Mouse (Mus musculus) embryonic facial prominence, embryonic 12.5 days (tissue): ENCODE measurements around the gene Prl7a1. TPM values are rescaled to one million over a fixed set of nuclear protein-coding genes. Genes with fewer than 3 reads are reported as not detected.

ENCODE experiments used
- ATAC-seq: fragments of 200-750 bp; cut with Nextera tagmentation; 2 replicates; pipeline ENCODE4 v1.8.0; 2017; ENCODE audit not compliant: insufficient number of reproducible peaks, insufficient read depth, low FRiP score, low TSS enrichment
- H3K27ac ChIP-seq: fragments of 300-500 bp; sonication (generic); 2 replicates; pipeline ENCODE4 v1.5.1; 2016; ENCODE audit warnings: mild to moderate bottlenecking
- H3K27me3 ChIP-seq: fragments of 300-500 bp; sonication (generic); 2 replicates; pipeline ENCODE4 v1.6.1; 2016; ENCODE audit warnings: mild to moderate bottlenecking, moderate library complexity
- H3K36me3 ChIP-seq: fragments of 300-500 bp; sonication (generic); 2 replicates; pipeline ENCODE4 v1.6.1; 2016; ENCODE audit warnings: mild to moderate bottlenecking
- H3K4me1 ChIP-seq: fragments of 300-500 bp; sonication (generic); 2 replicates; pipeline ENCODE4 v1.6.1; 2016
- H3K4me2 ChIP-seq: fragments of 300-500 bp; sonication (generic); replicated peaks from 2 replicates; pipeline ENCODE4 v1.6.1; 2016; ENCODE audit warnings: mild to moderate bottlenecking, moderate library complexity
- H3K4me3 ChIP-seq: fragments of 300-500 bp; sonication (generic); 2 replicates; pipeline ENCODE4 v1.5.1; 2016; ENCODE audit warnings: mild to moderate bottlenecking
- H3K9ac ChIP-seq: fragments of 300-500 bp; sonication (generic); 2 replicates; pipeline ENCODE4 v1.6.1; 2016; ENCODE audit warnings: mild to moderate bottlenecking, moderate library complexity
- H3K9me3 ChIP-seq: fragments of 300-500 bp; sonication (generic); 2 replicates; pipeline ENCODE4 v1.6.1; 2016; ENCODE audit warnings: mild to moderate bottlenecking, moderate library complexity
- WGBS: fragments of 180-500 bp; shearing (Covaris S2); methylation state at CpG from one replicate; pipeline ENCODE4 v1.1.7; 2016; 5-methylcytosine and 5-hydroxymethylcytosine counted together
- polyA plus RNA-seq: library from polyadenylated mRNA; unstranded; fragments of >200 nt; fragmentation: Nextera tagmentation; extraction: Ambion mirVana; gene quantifications from 2 replicates; pipeline ENCODE4 v1.2.1, GENCODE M21; 2016

Gene Prl7a1
- not detected in 2 replicates for polyA plus RNA-seq

DNA sequence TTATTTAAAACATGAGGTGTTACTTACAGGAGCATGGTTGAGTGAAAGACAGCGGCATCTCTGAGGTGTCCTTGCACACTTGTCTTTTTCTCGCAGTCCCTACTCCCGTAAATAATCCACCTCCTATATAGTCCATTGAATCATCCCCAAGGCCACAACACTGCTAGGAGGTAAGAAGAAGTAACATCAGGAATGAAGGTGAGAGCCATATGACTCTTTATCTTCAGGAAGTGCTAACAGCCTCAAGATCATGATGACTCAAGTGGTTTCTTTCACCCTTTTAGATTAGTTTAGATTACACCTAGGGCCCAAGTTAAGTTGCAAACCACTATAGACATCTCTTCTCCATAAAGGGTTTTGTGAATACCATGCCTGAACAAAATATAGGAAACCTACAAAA lies at the start of gene Prl7a1:
TSS of gene Prl7a1 (minus strand) at position 101 of the 400 bp plus-strand sequence.
- H3K9ac ChIP-seq = no peak within 1 kb of the TSS
- no peaks in the 10 kb centered on the region for H3K36me3 ChIP-seq
- no peak for ATAC-seq
- no peak within 1 kb of the TSS for H3K4me3 ChIP-seq
- no peak within 1 kb of the TSS for H3K27ac ChIP-seq
- H3K4me1 ChIP-seq = no peaks in the 10 kb centered on the region
- no peak within 1 kb of the TSS for H3K4me2 ChIP-seq
- no peaks in the 10 kb centered on the region for H3K9me3 ChIP-seq
- 96% methylated on average over 3 of the region's 3 CpGs for WGBS
- H3K27me3 ChIP-seq = no peaks in the 10 kb centered on the region

DNA sequence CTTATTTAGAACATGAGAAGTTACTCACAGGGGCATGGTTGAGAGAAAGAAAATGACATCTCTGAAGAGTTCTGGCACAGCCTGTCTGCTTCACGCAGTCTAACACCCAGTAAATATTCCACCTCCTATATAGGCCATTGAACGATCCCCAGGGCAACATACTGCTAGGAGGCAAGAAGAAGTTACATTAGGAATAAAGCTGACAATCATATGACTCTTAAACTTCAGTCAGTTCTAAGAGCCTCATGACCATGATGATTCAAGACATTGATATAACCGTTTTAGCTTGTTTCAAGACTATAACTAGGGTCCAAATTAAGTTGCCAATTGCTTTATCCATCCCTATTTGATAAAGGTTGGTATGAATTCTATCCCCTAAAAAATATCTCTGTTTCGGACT lies 25.6 kb upstream of the Prl7a1 start, which contains the start of gene Prl7a2:
TSS of gene Prl7a2 (minus strand) at position 101 of the 400 bp plus-strand sequence.
- H3K27ac ChIP-seq = no peak within 1 kb of the TSS
- no peaks in the 10 kb centered on the region for H3K36me3 ChIP-seq
- H3K9me3 ChIP-seq = no peaks in the 10 kb centered on the region
- H3K27me3 ChIP-seq = no peaks in the 10 kb centered on the region
- no peak for ATAC-seq
- no peaks in the 10 kb centered on the region for H3K4me1 ChIP-seq
- no peak within 1 kb of the TSS for H3K9ac ChIP-seq
- 85% methylated on average over 4 of the region's 4 CpGs for WGBS
- H3K4me2 ChIP-seq = no peak within 1 kb of the TSS
- H3K4me3 ChIP-seq = no peak within 1 kb of the TSS

DNA sequence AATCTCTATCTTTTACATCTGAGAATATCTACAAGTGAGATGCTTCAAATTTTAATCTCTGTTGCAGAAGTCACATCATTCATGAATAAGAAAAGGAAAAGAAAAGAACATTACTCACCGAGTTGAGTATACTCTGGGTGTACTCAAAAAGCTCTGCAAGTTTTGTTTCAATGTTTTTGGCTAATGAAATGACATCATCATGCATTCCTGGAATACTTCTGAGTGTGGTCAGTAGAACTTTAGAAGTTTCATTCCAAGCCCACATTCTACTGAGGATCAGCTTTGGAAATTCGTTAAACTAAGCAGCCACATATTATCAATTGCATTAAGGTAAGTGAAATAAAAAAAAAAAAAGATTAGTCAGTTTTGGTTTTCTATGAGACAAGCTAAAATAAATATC lies 18.5 kb upstream of the Prl7a1 start:
- H3K36me3 ChIP-seq = no peaks in the 10 kb centered on the region
- H3K4me3 ChIP-seq = no peak overlapping the region
- no peaks in the 10 kb centered on the region for H3K27me3 ChIP-seq
- no peak for ATAC-seq
- H3K9ac ChIP-seq = no peak overlapping the region
- H3K9me3 ChIP-seq = no peaks in the 10 kb centered on the region
- no peak overlapping the region for H3K4me2 ChIP-seq
- H3K27ac ChIP-seq = no peak overlapping the region
- WGBS = 78% methylated on average over 2 of the region's 2 CpGs
- no peaks in the 10 kb centered on the region for H3K4me1 ChIP-seq

DNA sequence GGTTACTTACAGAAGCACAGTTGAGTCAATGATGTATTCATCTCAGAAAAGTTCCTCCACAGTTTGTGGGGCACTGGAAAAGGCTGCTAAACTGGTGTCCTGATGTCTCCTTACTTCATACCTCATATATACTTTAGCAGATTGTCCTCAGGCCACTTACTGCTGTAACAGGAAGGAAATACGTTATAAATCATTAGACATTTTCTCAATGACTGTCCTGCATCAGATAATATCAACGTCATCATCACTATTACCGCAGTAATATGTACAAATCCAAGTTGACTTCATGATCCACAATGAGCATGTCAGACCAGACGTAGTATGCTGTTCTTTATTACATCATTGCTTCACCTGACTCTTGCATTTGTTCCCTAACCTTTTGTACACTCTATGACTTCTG lies 31.8 kb downstream of the Prl7a1 start, which contains the start of gene Prl7b1:
TSS of gene Prl7b1 (minus strand) at position 101 of the 400 bp plus-strand sequence.
- no peaks in the 10 kb centered on the region for H3K4me1 ChIP-seq
- H3K4me3 ChIP-seq = no peak within 1 kb of the TSS
- H3K27me3 ChIP-seq = no peaks in the 10 kb centered on the region
- WGBS = 78% methylated on average over 4 of the region's 4 CpGs
- ATAC-seq = no peak
- H3K9me3 ChIP-seq = no peaks in the 10 kb centered on the region
- no peaks in the 10 kb centered on the region for H3K36me3 ChIP-seq
- no peak within 1 kb of the TSS for H3K27ac ChIP-seq
- H3K9ac ChIP-seq = no peak within 1 kb of the TSS
- H3K4me2 ChIP-seq = no peak within 1 kb of the TSS

Other genes with a start within 250 kb of the Prl7a1 start
- gene Prl8a6, start 203.8 kb downstream of the Prl7a1 start, polyA plus RNA-seq = not detected in 2 replicates
- not detected in 2 replicates for gene Prl8a8, start 129.3 kb downstream of the Prl7a1 start, polyA plus RNA-seq
- not detected in 2 replicates for gene Prl8a9, start 77.9 kb downstream of the Prl7a1 start, polyA plus RNA-seq
- gene Prl8a1, start 60.3 kb downstream of the Prl7a1 start, polyA plus RNA-seq = not detected in 2 replicates
- not detected in 2 replicates for gene Prl7b1, start 31.9 kb downstream of the Prl7a1 start, polyA plus RNA-seq
- gene Prl7a2, start 25.5 kb upstream of the Prl7a1 start, polyA plus RNA-seq = not detected in 2 replicates
- not detected in 2 replicates for gene Prl7d1, start 74.2 kb upstream of the Prl7a1 start, polyA plus RNA-seq
- gene Prl7c1, start 138.3 kb upstream of the Prl7a1 start, polyA plus RNA-seq = not detected in 2 replicates
- not detected in 2 replicates for gene Prl2a1, start 159.2 kb upstream of the Prl7a1 start, polyA plus RNA-seq
- gene Prl2c1, start 206.8 kb upstream of the Prl7a1 start, polyA plus RNA-seq = not detected in 2 replicates